Mouse (Mus musculus) kidney, adult 10 weeks (tissue): ENCODE data around the gene Hist1h1c. TPM values are rescaled to one million over a fixed set of nuclear protein-coding genes. Genes with fewer than 3 reads are reported as not detected.

Source experiments
- polyA plus RNA-seq: library from polyadenylated mRNA; stranded (reverse); fragments of 350-450 nt; fragmentation: Illumina TruSeq; extraction: RNeasy Lipid Tissue Mini Kit (QIAGEN cat#74804); gene quantifications from one replicate; pipeline ENCODE4 v1.2.3, GENCODE M21; 2014; ENCODE audit warnings: low read depth, low replicate concordance

Hist1h1c gene
- 67.6 TPM for polyA plus RNA-seq

DNA sequence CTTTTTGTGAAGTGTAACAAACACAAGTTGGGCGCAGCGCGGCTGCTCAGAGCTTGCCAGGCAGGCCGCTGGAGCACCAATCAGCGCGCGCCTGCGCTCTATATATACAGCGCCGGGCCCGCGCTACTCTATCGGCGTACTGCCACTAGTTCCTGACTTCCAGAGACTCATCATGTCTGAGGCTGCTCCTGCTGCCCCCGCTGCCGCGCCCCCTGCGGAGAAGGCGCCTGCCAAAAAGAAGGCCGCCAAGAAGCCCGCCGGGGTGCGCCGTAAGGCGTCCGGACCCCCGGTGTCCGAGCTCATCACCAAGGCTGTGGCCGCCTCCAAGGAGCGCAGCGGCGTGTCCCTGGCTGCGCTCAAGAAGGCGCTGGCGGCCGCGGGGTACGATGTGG, at the start of gene Hist1h1c:
Gene Hist1h1c, plus strand, starts transcription at position 132 of the 392 bp plus-strand sequence.

GRCm38 (mm10) chr13:23695514-23695913, 43.1 kb upstream of the Hist1h1c start, which contains the start of gene Hist1h1t:
TSS of gene Hist1h1t (plus strand) at chr13:23695814.

GRCm38 (mm10) chr13:23698300-23698693, 40.3 kb upstream of the Hist1h1c start, which contains the start of gene Hist1h4c:
TSS of gene Hist1h4c (minus strand) at chr13:23698454.

GRCm38 (mm10) chr13:23710374-23711089, 28.1 kb upstream of the Hist1h1c start, which contains the start of gene Hfe:
TSS of gene Hfe (minus strand) at chr13:23710854.

GRCm38 (mm10) chr13:23745381-23746161, 7.0 kb downstream of the Hist1h1c start, which contains the start of gene Hist1h3c:
TSS of gene Hist1h3c (minus strand) at chr13:23745602.

DNA sequence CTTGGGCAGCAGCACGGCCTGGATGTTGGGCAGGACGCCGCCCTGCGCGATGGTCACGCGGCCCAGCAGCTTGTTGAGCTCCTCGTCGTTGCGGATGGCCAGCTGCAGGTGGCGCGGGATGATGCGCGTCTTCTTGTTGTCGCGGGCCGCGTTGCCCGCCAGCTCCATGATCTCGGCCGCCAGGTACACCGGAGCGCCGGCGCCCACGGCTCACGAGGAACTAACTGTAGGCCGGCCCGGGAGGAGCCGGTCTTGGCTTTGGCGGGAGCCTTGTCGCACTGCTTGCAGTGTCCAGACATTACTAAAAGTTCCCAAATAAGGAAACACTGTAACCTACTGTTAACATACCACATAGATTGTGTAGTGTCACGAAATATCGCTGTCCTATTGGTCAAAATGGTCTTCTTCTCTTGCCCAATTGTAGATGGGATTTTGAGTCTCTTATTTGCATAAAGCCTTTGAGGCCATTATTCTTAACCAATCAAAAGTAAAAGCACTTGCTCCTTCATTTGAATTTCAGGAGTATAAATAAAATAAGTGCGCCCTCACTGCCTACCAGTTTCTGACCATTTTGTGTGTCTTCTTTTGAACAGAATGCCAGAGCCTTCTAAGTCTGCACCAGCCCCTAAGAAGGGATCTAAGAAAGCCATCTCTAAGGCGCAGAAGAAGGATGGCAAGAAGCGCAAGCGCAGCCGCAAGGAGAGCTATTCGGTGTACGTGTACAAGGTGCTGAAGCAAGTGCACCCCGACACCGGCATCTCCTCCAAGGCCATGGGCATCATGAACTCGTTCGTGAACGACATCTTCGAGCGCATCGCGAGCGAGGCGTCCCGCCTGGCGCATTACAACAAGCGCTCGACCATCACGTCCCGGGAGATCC, 7.8 kb downstream of the Hist1h1c start, which contains the start of gene Hist1h2bb:
Gene Hist1h2bb, plus strand, starts transcription at position 534 of the 880 bp plus-strand sequence.

DNA sequence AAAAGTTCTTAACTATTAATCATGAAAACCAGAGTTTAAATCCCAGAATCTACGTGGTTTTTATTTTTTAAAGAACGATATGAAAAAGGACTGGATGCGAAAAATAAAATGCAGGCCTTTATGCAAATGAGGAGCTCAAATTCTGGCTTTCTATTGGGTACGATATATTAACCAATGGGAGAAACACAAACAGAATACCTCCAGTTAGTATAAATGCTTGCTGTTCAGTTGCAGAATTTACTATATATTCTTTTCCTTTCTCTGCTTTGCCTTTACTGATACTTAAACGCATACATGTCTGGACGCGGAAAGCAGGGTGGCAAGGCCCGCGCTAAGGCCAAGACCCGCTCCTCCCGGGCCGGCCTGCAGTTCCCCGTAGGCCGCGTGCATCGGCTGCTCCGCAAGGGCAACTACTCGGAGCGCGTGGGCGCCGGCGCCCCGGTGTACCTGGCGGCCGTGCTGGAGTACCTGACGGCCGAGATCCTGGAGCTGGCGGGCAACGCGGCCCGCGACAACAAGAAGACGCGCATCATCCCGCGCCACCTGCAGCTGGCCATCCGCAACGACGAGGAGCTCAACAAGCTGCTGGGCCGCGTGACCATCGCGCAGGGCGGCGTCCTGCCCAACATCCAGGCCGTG, 12.3 kb downstream of the Hist1h1c start, which contains the start of gene Hist1h2ab:
Gene Hist1h2ab, plus strand, starts transcription at position 288 of the 639 bp plus-strand sequence.

DNA sequence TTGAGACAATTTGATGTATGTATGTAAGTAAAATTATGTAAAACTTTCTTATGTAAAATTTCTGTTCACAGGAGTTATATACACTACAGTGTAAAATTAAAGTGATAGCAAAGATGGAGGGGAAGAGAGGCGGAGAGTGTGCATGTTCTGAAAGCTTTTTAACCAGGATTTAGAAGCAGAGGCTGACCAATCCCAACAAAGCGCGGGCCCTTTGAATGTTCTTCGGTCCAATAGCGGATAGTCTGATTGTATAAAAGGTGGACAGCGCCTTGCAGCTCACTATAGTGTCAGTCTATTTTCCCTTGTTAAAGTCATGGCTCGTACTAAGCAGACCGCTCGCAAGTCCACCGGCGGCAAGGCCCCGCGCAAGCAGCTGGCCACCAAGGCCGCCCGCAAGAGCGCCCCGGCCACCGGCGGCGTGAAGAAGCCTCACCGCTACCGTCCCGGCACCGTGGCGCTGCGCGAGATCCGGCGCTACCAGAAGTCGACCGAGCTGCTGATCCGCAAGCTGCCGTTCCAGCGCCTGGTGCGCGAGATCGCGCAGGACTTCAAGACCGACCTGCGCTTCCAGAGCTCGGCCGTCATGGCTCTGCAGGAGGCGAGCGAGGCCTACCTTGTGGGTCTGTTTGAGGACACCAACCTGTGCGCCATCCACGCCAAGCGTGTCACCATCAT, 13.6 kb downstream of the Hist1h1c start, which contains the start of gene Hist1h3b:
Gene Hist1h3b, plus strand, starts transcription at position 201 of the 675 bp plus-strand sequence.

GRCm38 (mm10) chr13:23756790-23757189, 18.2 kb downstream of the Hist1h1c start, which contains the start of gene Hist1h4b:
TSS of gene Hist1h4b (plus strand) at chr13:23757013.

GRCm38 (mm10) chr13:23760972-23761864, 22.6 kb downstream of the Hist1h1c start, which contains the start of gene Hist1h4a:
TSS of gene Hist1h4a (minus strand) at chr13:23761230.

DNA sequence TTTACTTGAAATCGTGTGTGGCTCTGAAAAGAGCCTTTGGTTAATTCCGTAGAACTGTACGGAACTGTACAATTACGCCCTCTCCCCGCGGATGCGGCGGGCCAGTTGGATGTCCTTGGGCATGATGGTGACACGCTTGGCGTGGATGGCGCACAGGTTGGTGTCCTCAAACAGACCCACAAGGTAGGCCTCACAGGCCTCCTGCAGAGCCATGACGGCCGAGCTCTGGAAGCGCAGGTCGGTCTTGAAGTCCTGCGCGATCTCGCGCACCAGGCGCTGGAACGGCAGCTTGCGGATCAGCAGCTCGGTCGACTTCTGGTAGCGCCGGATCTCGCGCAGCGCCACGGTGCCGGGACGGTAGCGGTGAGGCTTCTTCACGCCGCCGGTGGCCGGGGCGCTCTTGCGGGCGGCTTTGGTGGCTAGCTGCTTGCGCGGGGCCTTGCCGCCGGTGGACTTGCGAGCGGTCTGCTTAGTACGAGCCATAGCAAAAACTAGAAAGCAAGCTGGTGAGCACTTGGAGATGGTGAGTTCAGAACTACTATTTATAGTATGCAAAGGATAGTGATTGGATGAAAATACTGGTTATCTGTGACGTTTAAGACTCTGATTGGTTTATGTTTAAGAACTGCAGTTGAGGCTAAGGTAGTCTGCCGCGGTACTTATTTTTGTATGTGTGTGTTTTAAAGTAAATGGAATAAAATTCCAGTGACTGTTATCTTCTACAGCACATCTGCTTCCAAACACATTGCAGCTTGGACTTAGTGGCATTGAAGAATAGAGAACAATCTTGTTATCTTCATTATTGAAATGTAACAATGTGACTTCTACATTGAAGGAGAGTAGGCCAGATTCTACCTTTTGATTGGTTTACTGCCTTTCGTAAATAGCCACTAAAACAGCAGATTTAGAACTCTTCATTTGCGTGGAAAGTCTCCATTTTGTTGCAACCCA, 23.5 kb downstream of the Hist1h1c start, which contains the start of gene Hist1h3a:
Gene Hist1h3a, minus strand, starts transcription at position 516 of the 951 bp plus-strand sequence.

DNA sequence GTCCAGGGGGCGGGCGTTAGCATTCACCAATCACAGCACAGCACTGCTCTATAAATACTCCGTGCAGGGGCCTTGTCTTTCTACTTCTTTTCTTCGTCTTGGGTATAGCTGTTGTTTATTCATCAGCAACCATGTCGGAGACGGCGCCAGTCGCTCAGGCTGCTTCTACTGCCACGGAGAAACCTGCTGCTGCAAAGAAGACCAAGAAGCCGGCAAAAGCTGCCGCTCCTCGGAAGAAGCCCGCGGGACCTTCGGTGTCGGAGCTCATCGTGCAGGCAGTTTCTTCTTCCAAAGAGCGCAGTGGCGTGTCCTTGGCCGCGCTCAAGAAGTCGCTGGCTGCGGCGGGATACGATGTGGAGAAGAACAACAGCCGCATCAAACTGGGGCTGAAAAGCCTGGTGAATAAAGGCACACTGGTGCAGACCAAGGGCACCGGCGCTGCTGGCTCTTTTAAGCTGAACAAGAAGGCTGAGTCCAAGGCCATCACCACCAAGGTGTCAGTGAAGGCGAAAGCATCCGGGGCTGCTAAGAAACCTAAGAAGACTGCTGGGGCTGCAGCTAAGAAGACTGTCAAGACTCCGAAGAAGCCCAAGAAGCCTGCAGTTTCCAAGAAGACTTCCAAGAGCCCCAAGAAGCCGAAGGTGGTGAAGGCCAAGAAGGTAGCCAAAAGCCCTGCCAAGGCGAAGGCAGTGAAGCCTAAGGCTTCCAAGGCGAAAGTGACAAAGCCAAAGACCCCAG, 25.1 kb downstream of the Hist1h1c start, which contains the start of gene Hist1h1a:
Gene Hist1h1a, plus strand, starts transcription at position 81 of the 738 bp plus-strand sequence.

GRCm38 (mm10) chr13:23769613-23770012, 31.0 kb downstream of the Hist1h1c start, which contains the start of gene Trim38:
TSS of gene Trim38 (plus strand) at chr13:23769913.

